Mouse (Mus musculus) spleen, adult 2 months (tissue): ENCODE data around the gene Scml4.

Experiments used
- CTCF ChIP-seq: fragments of 200-500 bp; IDR thresholded peaks from 2 replicates; pipeline ENCODE4 v1.5.1; 2011; ENCODE audit warnings: mild to moderate bottlenecking, inconsistent platforms; ENCODE audit not compliant: insufficient read depth, insufficient read length, insufficient replicate concordance; ENCODE audit errors: extremely low read depth
- POLR2A ChIP-seq: fragments of 200-500 bp; IDR thresholded peaks from 2 replicates; pipeline ENCODE4 v1.6.1; 2011; ENCODE audit warnings: low read depth, low read length, inconsistent platforms

GRCm38 (mm10) chr10:42978346-42978745 lies 118.2 kb downstream of the Scml4 start:
- TF ChIP-seq POLR2A (no peak), CTCF (no peak)
